Mouse (Mus musculus): ENCODE data around the gene Dctn5.

DNA sequence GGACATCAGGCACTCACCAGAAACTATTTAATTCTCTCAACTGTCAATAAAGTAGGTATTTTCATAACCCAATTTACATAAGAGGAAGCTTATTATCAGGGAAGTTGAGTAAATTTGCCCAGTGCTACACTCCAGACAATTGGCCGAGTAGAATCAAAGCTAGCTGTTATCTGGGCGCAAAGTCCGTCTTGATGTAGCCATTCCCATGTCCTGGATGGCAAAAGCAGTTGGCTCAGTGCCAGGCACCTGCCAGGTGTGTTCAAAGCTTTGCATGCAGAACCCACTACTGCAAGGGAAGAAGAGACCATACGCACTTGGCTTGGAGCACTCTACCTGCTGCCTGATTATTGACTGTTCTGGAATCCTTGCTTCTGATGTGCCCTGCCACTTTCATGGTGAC lies 19.6 kb downstream of the Dctn5 start:
- no peak for TF ChIP-seq POLR2A (IDR thresholded peaks at IDR 0.05; ENCODE audit: control insufficient read depth, extremely low read depth, insufficient read depth, low read length, poor library complexity)
- TF ChIP-seq CTCF (IDR thresholded peaks at IDR 0.05; ENCODE audit: borderline replicate concordance, control insufficient read depth, extremely low read depth, insufficient read depth, low read length, poor library complexity): no peak
